Comparison of ENCODE assay signal across 8 mouse cellular contexts in the genomic region with DNA sequence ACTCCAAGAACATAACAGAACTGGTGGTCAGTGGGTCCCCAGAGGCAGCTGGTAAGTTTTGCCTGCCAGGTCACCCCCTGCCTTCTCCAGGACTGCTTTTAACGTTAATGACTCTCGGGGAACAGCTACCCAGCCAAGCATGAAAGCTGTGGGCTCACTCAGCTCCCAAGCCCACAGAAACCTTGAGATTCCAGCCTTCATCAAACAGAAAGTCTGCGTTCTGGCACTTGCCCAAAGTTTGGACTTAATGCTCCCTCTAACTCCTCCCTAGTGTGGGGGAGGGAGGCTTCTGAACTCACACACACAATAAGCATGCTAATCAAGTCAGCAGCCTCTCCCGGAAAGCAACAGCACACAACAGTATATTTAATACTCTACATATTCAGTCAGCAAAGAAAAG.
DNase-seq lines count a peak whose midpoint lies in the region; ATAC-seq and TF ChIP-seq lines count a peak whose summit lies in the region.

No protein-coding gene starts in this region.

- H3K9ac ChIP-seq in hindbrain, embryonic 15.5 days, result no peak overlapping the region
- no peak overlapping the region for H3K9ac ChIP-seq in liver, postnatal 0 days (replicated peaks)

- DNase-seq in frontal cortex, postnatal 14 days (ENCODE audit: low spot score in 2 of 2), result no peak
- peak; percentile 73 for DNase-seq in adrenal gland, postnatal 25 days
- peak; percentile 53 for DNase-seq in gastrocnemius, adult 2 months
- peak; percentile 51 for DNase-seq in liver, postnatal 0 days
- peak; percentile 59 for DNase-seq in ovary, postnatal 36 days (ENCODE audit: low spot score)
- DNase-seq in layer of hippocampus, postnatal 36 days, result no peak

- intact Hi-C loops in gastrocnemius, adult 2 months (cut with DNase I), result no loop called here

- peak overlapping the region; percentile 27; the same call in 1 of the 2 replicates for H3K4me2 ChIP-seq in hindbrain, embryonic 15.5 days
- H3K4me2 ChIP-seq in liver, postnatal 0 days (ENCODE audit: low read depth, low read length), result peak overlapping the region; percentile 30; the same call in 1 of the 2 replicates

- H3K27ac ChIP-seq in gastrocnemius, adult 2 months, result peak overlapping the region; percentile 74
- H3K27ac ChIP-seq in hindbrain, embryonic 15.5 days (replicated peaks), result peak overlapping the region; percentile 56
- H3K27ac ChIP-seq in liver, postnatal 0 days (ENCODE audit: low read depth), result no peak overlapping the region

- no peak for TF ChIP-seq EP300 in liver, postnatal 0 days (IDR thresholded peaks at IDR 0.05; ENCODE audit: low read depth)

- H3K27me3 ChIP-seq in hindbrain, embryonic 15.5 days, result no peaks in the 10 kb centered on the region
- H3K27me3 ChIP-seq in liver, postnatal 0 days (ENCODE audit: insufficient read depth, low read length), result no peaks in the 10 kb centered on the region

- H3K36me3 ChIP-seq in hindbrain, embryonic 15.5 days, result no peaks in the 10 kb centered on the region
- H3K36me3 ChIP-seq in liver, postnatal 0 days (replicated peaks; ENCODE audit: insufficient read depth, low read length), result no peaks in the 10 kb centered on the region

- TF ChIP-seq CTCF in gastrocnemius, adult 2 months (IDR thresholded peaks at IDR 0.05), result no peak
- TF ChIP-seq CTCF in liver, postnatal 0 days (IDR thresholded peaks at IDR 0.05; ENCODE audit: low read depth), result no peak

- ATAC-seq in frontal cortex, adult (ENCODE audit: low TSS enrichment), result peak; percentile 41; the same call in 1 of the 2 replicates
- peak; percentile 85 for ATAC-seq in hindbrain, embryonic 15.5 days (ENCODE audit: low FRiP score, low read depth)
- no peak for ATAC-seq in liver, postnatal 0 days

- 7% methylated on average over 4 of the region's 4 CpGs for WGBS in hindbrain, embryonic 15.5 days
- WGBS in liver, postnatal 0 days (ENCODE audit: insufficient replicate concordance), result 29% methylated on average over 4 of the region's 4 CpGs

- peak overlapping the region; percentile 46 for H3K4me3 ChIP-seq in gastrocnemius, adult 2 months
- no peak overlapping the region for H3K4me3 ChIP-seq in hindbrain, embryonic 15.5 days
- H3K4me3 ChIP-seq in liver, postnatal 0 days (ENCODE audit: low read depth, low read length), result no peak overlapping the region

- H3K9me3 ChIP-seq in hindbrain, embryonic 15.5 days, result no peaks in the 10 kb centered on the region
- no peaks in the 10 kb centered on the region for H3K9me3 ChIP-seq in liver, postnatal 0 days (ENCODE audit: low read length)

- H3K4me1 ChIP-seq in hindbrain, embryonic 15.5 days (replicated peaks), result peaks cover 19% of the 10 kb centered on the region; the same call in 1 of the 2 replicates
- H3K4me1 ChIP-seq in liver, postnatal 0 days (ENCODE audit: insufficient read depth), result 0 out of 2 replicates have a peak, but pooled peaks cover 6% of the 10 kb centered on the region

Comparison
In these comparisons a context has a peak if more than half of its experiments do, and no peak if none do; other contexts are left out.
1. DNase-seq: peak in adrenal gland, postnatal 25 days (single experiment), gastrocnemius, adult 2 months (single experiment), liver, postnatal 0 days (single experiment) and ovary, postnatal 36 days (single experiment); none in frontal cortex, postnatal 14 days (0 of 2) and layer of hippocampus, postnatal 36 days (0 of 2).